ENCODE assay signal across 9 mouse cellular contexts in the genomic region with DNA sequence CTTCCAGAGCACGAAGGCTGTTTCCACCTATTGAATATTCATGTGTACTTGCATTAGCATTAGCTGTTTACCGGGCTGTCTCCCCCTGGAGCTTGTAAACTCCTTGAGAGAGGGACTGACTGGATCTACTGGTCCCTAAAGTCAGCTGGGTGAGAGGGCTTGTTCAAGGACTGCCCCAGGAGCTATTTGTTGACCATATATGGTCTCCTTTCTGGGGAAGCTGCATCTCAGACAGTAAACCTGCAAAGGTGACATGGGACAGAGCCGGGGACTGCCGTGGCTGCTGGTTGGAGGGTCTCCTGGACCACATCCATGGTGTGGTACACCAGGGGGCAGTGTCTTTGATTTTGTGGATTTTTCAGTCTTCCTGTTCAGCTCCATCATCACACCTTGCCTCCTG. TPM values are rescaled to one million over a fixed set of nuclear protein-coding genes. Genes with fewer than 3 reads are reported as not detected.
DNase-seq lines count a peak whose midpoint lies in the region; ATAC-seq and TF ChIP-seq lines count a peak whose summit lies in the region.
"Had no signal": no experiment of that assay in that cellular context is flagged by ENCODE, and none has a peak within 500 bp of the region (broad histone marks: within the 10 kb centered on the region; RNA-seq: fewer than 3 reads in every experiment).

No protein-coding gene starts in this region.

- H3K4me2 ChIP-seq in intestine, embryonic 16.5 days (ENCODE audit: low read depth, low read length) = no peak overlapping the region
- H3K4me2 ChIP-seq in stomach, postnatal 0 days (replicated peaks; ENCODE audit: low read depth) = no peak overlapping the region

- no peaks in the 10 kb centered on the region for H3K9me3 ChIP-seq in heart, embryonic 10.5 days
- H3K9me3 ChIP-seq in megakaryocyte, embryonic 14.5 days = no peaks in the 10 kb centered on the region
- H3K9me3 ChIP-seq in intestine, embryonic 16.5 days (ENCODE audit: control insufficient read depth, low read length) = no peaks in the 10 kb centered on the region
- H3K9me3 ChIP-seq in stomach, postnatal 0 days (ENCODE audit: control insufficient read depth, low read length) = no peaks in the 10 kb centered on the region

- no peak for TF ChIP-seq EP300 in stomach, postnatal 0 days (optimal IDR thresholded peaks at IDR 0.05)

- H3K9ac ChIP-seq in intestine, embryonic 16.5 days (ENCODE audit: low read depth, low read length) = peak overlapping the region; percentile 21; the same call in 1 of the 2 replicates
- H3K9ac ChIP-seq in stomach, postnatal 0 days (ENCODE audit: low read length) = no peak overlapping the region

- TF ChIP-seq CTCF in stomach, postnatal 0 days (IDR thresholded peaks at IDR 0.05; ENCODE audit: low read depth) = peak; percentile 5; the same call in 1 of the 2 replicates

- H3K4me3 ChIP-seq in heart, embryonic 10.5 days = peak overlapping the region; percentile 43; the same call in 1 of the 2 replicates
- H3K4me3 ChIP-seq in megakaryocyte, embryonic 14.5 days (replicated peaks) = peak overlapping the region; percentile 6
- H3K4me3 ChIP-seq in intestine, embryonic 16.5 days (ENCODE audit: low read length) = no peak overlapping the region
- H3K4me3 ChIP-seq in stomach, postnatal 0 days (ENCODE audit: low read depth, low read length) = no peak overlapping the region

- H3K27ac ChIP-seq in heart, embryonic 10.5 days = peak overlapping the region; percentile 92
- H3K27ac ChIP-seq in intestine, embryonic 16.5 days (ENCODE audit: low read length) = peak overlapping the region; percentile 47
- peak overlapping the region; percentile 41; the same call in 1 of the 2 replicates for H3K27ac ChIP-seq in stomach, postnatal 0 days (replicated peaks)

- H3K36me3 ChIP-seq in heart, embryonic 10.5 days = no peaks in the 10 kb centered on the region
- H3K36me3 ChIP-seq in megakaryocyte, embryonic 14.5 days (replicated peaks; ENCODE audit: low read length) = no peaks in the 10 kb centered on the region
- no peaks in the 10 kb centered on the region for H3K36me3 ChIP-seq in intestine, embryonic 16.5 days (ENCODE audit: control insufficient read depth, insufficient read depth, low read length)
- no peaks in the 10 kb centered on the region for H3K36me3 ChIP-seq in stomach, postnatal 0 days (ENCODE audit: control insufficient read depth, insufficient read depth, low read length)

- peaks cover 51% of the 10 kb centered on the region for H3K4me1 ChIP-seq in heart, embryonic 10.5 days
- peaks cover 64% of the 10 kb centered on the region for H3K4me1 ChIP-seq in megakaryocyte, embryonic 14.5 days
- H3K4me1 ChIP-seq in intestine, embryonic 16.5 days (ENCODE audit: control insufficient read depth, insufficient read depth, low read length) = peaks cover 8% of the 10 kb centered on the region
- H3K4me1 ChIP-seq in stomach, postnatal 0 days (replicated peaks; ENCODE audit: control insufficient read depth, insufficient read depth) = no peaks in the 10 kb centered on the region; the same call in 1 of the 2 replicates

- no peak for ATAC-seq in megakaryocyte, adult 5-6 weeks (ENCODE audit: poor library complexity, severe bottlenecking)
- ATAC-seq in intestine, embryonic 16.5 days = no peak
- 0 out of 2 replicates have a peak, but pooled peaks have one; percentile 28 for ATAC-seq in stomach, postnatal 0 days (ENCODE audit: low FRiP score, low TSS enrichment)

- intact Hi-C loops in heart, postnatal 10 days (cut with DNase I) = no loop called here

- no peaks in the 10 kb centered on the region for H3K27me3 ChIP-seq in heart, embryonic 10.5 days (ENCODE audit: insufficient read depth, poor library complexity, severe bottlenecking)
- H3K27me3 ChIP-seq in megakaryocyte, embryonic 14.5 days (replicated peaks) = no peaks in the 10 kb centered on the region
- no peaks in the 10 kb centered on the region for H3K27me3 ChIP-seq in intestine, embryonic 16.5 days (replicated peaks; ENCODE audit: control insufficient read depth, insufficient read depth, low read length)
- H3K27me3 ChIP-seq in stomach, postnatal 0 days (ENCODE audit: control insufficient read depth, insufficient read depth, low read length) = no peaks in the 10 kb centered on the region

- no peak for DNase-seq in heart, embryonic 10.5 days (ENCODE audit: low spot score)
- no peak for DNase-seq in heart, postnatal 10 days
- DNase-seq in stomach, postnatal 0 days (ENCODE audit: low spot score) = no peak
- DNase-seq in thymus, postnatal 4 days = no peak
- DNase-seq in MN1 (ENCODE audit: low spot score) = no peak
- DNase-seq: lung, adult 18-20 months had no signal

- WGBS in heart, embryonic 10.5 days = 15% methylated on average over 4 of the region's 4 CpGs
- 26% methylated on average over 4 of the region's 4 CpGs for WGBS in intestine, embryonic 16.5 days
- WGBS in stomach, postnatal 0 days = 29% methylated on average over 4 of the region's 4 CpGs

RNA-seq across cellular contexts. Expression of a gene that starts 5.1 kb away (rescaled TPM):
- 66.8 and 75.2 TPM in 2 replicates for polyA plus RNA-seq in heart, embryonic 10.5 days (2016; fragmentation: Nextera tagmentation; extraction: Ambion mirVana)
- 10 to 100 TPM; 28.7 to 31.7 TPM for total RNA-seq in heart, postnatal 10 days (2021)
- 5.8 and 12.2 TPM in 2 replicates for polyA plus RNA-seq in megakaryocyte, embryonic 14.5 days (2012; ENCODE audit: insufficient read depth, low replicate concordance)
- total RNA-seq in megakaryocyte, adult 5-6 weeks (2015) = 34.2 and 38.5 TPM in 2 replicates
- 13.3 and 15.0 TPM in 2 replicates for total RNA-seq in megakaryocyte, adult 5-6 weeks (2017)
- 69.8 and 75.7 TPM in 2 replicates for polyA plus RNA-seq in intestine, embryonic 16.5 days (2015; fragmentation: Nextera tagmentation; extraction: Ambion mirVana)
- polyA plus RNA-seq in stomach, postnatal 0 days (2015; fragmentation: Nextera tagmentation; extraction: Ambion mirVana) = 51.4 and 53.9 TPM in 2 replicates

RNA-seq across cellular contexts. Expression of a gene that starts 19.7 kb away (rescaled TPM):
- polyA plus RNA-seq in heart, embryonic 10.5 days (2016; fragmentation: Nextera tagmentation; extraction: Ambion mirVana) = 0.28 and 0.60 TPM in 2 replicates
- 1 to 10 TPM in 1 of 2 experiments, under 1 TPM in 1; 0.74 to 1.5 TPM for total RNA-seq in heart, postnatal 10 days (2021)
- polyA plus RNA-seq in megakaryocyte, embryonic 14.5 days (2012; ENCODE audit: insufficient read depth, low replicate concordance) = 6.0 TPM in 1 of 2 replicates, not detected in the other
- 1.9 and 2.5 TPM in 2 replicates for total RNA-seq in megakaryocyte, adult 5-6 weeks (2015)
- 2.1 and 3.7 TPM in 2 replicates for total RNA-seq in megakaryocyte, adult 5-6 weeks (2017)
- 3.0 and 4.0 TPM in 2 replicates for polyA plus RNA-seq in intestine, embryonic 16.5 days (2015; fragmentation: Nextera tagmentation; extraction: Ambion mirVana)
- 93.5 and 109 TPM in 2 replicates for polyA plus RNA-seq in stomach, postnatal 0 days (2015; fragmentation: Nextera tagmentation; extraction: Ambion mirVana)

RNA-seq across cellular contexts. Expression of a gene that starts 42.0 kb away (rescaled TPM):
- 2.5 and 3.4 TPM in 2 replicates for polyA plus RNA-seq in heart, embryonic 10.5 days (2016; fragmentation: Nextera tagmentation; extraction: Ambion mirVana)
- 10 to 100 TPM in 1 of 2 experiments, 1 to 10 TPM in 1; 8.2 to 30.7 TPM for total RNA-seq in heart, postnatal 10 days (2021)
- 4.1 and 11.6 TPM in 2 replicates for polyA plus RNA-seq in megakaryocyte, embryonic 14.5 days (2012; ENCODE audit: insufficient read depth, low replicate concordance)
- total RNA-seq in megakaryocyte, adult 5-6 weeks (2015) = 10.2 and 11.7 TPM in 2 replicates
- total RNA-seq in megakaryocyte, adult 5-6 weeks (2017) = 9.1 and 13.4 TPM in 2 replicates
- polyA plus RNA-seq in intestine, embryonic 16.5 days (2015; fragmentation: Nextera tagmentation; extraction: Ambion mirVana) = 2.4 and 2.8 TPM in 2 replicates
- 17.6 and 21.5 TPM in 2 replicates for polyA plus RNA-seq in stomach, postnatal 0 days (2015; fragmentation: Nextera tagmentation; extraction: Ambion mirVana)

Comparison
In these comparisons a context has a peak if more than half of its experiments do, and no peak if none do; other contexts are left out.
1. H3K27ac ChIP-seq: peak in every context shown above with its lines; median percentile 92 in heart, embryonic 10.5 days; 47 in intestine, embryonic 16.5 days; 41 in stomach, postnatal 0 days.
2. H3K4me3 ChIP-seq: peak in heart, embryonic 10.5 days (single experiment) and megakaryocyte, embryonic 14.5 days (single experiment); none in intestine, embryonic 16.5 days (single experiment) and stomach, postnatal 0 days (single experiment).
3. RNA of a gene that starts 19.7 kb away (polyA plus RNA-seq): 93.5 to 109 TPM in stomach, postnatal 0 days; 6.0 TPM in megakaryocyte, embryonic 14.5 days, 3.0 to 4.0 TPM in intestine, embryonic 16.5 days and 0.28 to 0.60 TPM in heart, embryonic 10.5 days; every median in the first group is over 10 times any median in the second.